Mouse (Mus musculus) erythroblast, embryonic 14.5 days (primary cell): Measurements from ENCODE around the gene Zfp507.

Source experiments
- GATA1 ChIP-seq: IDR thresholded peaks from 2 replicates; pipeline ENCODE4 v1.6.1; 2012; ENCODE audit warnings: low read length, inconsistent platforms, mixed read lengths
- TAL1 ChIP-seq: IDR thresholded peaks from 3 replicates; pipeline ENCODE4 v1.6.1; 2012; ENCODE audit warnings: low read length, inconsistent platforms, mixed read lengths

- TF ChIP-seq GATA1, result no peak
- no peak for TF ChIP-seq TAL1
These were observed 56.0 kb downstream of the Zfp507 start for GRCm38 (mm10) chr7:35746686-35747396.
